Mouse (Mus musculus) fat pad, adult 2 months (tissue): Measurements from ENCODE around the gene Kcne4.
"Not testable (repeated sequence)": the region's sequence is repeated elsewhere in the genome, so short reads cannot be mapped to it uniquely, and the experiment has no call there.

Experiments used
- DNase-seq: peaks from one replicate; pipeline ENCODE4 v3.0.0-alpha.2; 2011; ENCODE audit warnings: low read depth, low spot score; ENCODE audit errors: extremely low read depth

The Kcne4 gene

GRCm38 (mm10) chr1:78816639-78817038 is at the start of gene Kcne4:
Gene Kcne4, plus strand, starts transcription at chr1:78816758.
- DNase-seq = no peak

DNA sequence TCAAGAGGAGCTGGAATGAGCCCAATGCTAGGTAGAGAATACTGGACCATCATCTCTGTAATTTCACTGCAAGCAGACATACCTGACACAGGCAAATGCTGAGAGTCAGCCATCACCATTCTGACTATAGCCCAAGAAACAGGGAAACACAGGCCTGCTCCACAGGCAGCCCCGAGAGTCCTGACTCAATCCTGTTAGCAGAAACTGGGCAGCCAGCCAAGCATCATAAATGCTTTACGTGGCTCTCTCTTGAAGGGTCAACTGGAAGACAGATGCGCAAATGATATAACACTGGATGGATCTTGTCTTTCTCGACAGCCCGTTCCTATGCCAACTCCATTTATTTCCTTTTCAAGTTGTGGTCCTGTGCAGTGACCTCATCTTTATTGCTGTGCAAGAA is 34.7 kb upstream of the Kcne4 start:
- DNase-seq = no peak

GRCm38 (mm10) chr1:78784936-78785335 is 31.6 kb upstream of the Kcne4 start:
- DNase-seq = not testable (repeated sequence)

DNA sequence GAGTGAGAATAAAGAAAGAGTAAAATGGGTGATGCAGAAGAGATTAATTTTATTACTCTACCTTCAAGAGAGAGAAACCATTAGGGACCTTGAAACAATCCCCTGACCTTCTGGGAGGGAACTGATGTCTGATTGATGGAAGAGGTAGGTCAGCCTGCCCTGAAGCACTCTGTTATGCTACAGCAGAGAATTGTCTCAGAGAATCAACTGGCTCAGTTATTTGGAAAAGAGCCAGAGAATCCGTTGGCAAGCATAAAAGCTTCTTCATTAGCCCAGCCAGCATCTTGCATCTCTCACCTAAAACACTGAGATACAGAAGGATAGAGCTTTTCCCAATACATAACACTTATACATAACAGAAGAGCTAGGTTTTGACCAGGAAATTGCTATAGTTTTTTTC is 26.8 kb upstream of the Kcne4 start:
- DNase-seq = no peak

DNA sequence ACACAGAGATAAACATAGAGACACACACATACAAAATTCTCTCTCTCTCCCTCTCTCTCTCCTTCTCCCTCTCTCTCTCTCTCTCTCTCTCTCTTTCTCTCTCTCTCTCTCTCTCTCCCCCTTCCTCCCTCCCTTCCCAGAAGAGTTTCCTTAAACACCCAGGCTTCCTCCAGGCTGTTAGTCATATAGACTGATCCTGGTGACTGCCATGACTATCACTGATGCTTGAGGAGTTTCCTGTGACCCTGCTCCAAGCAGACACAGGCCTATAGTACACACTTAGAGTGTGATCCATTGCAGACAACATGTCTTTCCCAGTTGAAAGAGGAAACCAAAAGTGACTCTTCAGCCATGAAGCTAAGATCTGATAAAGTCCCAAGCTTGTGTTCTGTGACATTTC is 9.1 kb upstream of the Kcne4 start:
- DNase-seq = no peak

- no peak for DNase-seq
Observed at GRCm38 (mm10) chr1:78809819-78810218, 6.7 kb upstream of the Kcne4 start.

GRCm38 (mm10) chr1:78810904-78811303 is 5.7 kb upstream of the Kcne4 start:
- DNase-seq = no peak

DNA sequence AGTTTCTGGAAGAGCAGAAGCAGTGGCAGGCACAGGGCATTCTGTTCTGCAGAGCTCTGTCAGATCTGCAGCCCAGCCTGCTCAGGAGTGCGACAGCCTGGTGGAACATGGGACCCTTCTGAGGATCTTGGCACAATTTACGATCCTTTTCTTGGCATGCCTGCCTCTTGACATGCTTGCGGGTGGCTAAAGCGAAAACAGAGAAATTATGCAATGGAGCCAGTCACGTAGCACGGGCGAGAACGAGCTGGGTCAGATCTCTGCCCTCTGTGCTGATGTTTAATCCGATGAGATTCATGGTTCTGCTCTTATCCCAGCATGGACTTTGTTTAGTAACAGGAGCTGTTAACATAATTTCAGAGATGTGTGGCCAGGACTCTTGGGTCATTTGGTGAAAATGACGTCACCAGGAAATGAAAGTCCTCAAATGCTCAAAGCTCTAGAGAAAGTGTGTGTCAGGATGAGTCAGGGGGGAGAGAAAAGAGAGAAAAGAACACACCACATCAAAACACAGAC is 4.5 kb upstream of the Kcne4 start:
- no peak for DNase-seq

- no peak for DNase-seq
Observed at GRCm38 (mm10) chr1:78817756-78818155, 1.2 kb downstream of the Kcne4 start.

DNA sequence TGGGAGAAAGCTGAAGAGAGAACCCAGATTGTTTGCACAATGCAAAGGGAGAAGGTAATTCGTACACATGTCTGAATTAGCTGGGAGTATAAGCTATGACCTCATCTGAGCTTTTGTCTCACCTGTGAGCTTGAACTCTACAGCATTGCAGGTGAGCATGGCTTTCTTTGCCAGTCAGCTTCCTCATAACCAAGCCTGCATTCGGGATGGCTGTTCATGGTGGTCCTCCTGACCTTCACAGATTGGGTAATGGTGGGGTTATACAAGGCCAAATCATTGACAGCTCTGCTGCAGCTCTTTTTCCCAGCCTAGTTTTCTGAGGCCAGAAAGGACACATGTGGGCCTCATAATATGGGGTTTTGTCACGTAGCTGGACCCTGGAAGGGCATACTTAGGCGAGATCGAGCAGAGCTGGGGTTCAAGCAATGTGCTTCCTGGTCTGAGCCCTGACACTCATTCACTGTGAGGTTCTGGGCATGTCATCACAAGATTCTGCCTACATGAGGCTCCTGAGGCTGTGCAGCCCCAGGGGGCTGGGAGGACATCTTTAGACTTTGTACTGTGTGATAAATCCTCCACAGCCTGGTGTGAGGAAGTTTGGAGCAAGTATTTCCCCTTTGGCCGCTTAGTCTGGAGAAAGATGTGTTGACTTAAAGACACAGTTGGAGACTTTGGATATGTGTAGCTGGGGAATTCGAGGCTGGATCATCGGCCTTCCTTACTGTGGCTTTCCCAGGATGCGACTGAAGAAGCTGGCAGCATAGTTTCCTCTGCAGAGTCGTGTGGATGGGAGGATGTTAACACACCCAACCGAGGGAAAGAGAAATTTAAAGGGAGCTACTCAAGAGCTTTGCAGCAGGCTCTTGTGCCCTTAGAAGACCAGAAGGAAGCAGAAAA is 2.3 kb downstream of the Kcne4 start:
- DNase-seq = no peak

- DNase-seq = no peak
Observed at GRCm38 (mm10) chr1:78819592-78819991, 3.0 kb downstream of the Kcne4 start.

- DNase-seq = peak; percentile 23
Observed at GRCm38 (mm10) chr1:78820176-78820575, 3.6 kb downstream of the Kcne4 start.

- no peak for DNase-seq
Observed at GRCm38 (mm10) chr1:78821111-78821510, 4.6 kb downstream of the Kcne4 start.

- DNase-seq = no peak
Observed at GRCm38 (mm10) chr1:78821733-78822430, 5.3 kb downstream of the Kcne4 start.

DNA sequence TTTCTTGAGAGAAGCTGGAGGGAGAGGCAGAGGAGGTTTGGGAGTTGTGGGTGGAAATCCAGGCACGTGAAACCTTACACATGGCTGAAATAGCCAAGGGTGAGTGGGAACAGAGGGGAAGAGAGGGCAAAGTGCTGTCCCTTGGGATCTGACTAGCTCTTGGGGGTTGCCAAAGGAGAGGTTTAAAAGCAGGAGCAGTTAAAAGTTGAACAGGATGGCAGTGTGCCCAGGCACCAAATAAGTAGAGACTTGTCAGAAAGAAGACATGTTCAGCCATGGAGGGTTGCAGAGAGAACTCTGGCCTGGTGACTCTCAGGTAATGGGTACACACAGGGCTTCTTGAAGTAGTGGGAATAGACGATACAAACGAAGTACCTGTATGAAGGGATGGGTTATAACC is 8.7 kb downstream of the Kcne4 start:
- peak; percentile 18 for DNase-seq

DNA sequence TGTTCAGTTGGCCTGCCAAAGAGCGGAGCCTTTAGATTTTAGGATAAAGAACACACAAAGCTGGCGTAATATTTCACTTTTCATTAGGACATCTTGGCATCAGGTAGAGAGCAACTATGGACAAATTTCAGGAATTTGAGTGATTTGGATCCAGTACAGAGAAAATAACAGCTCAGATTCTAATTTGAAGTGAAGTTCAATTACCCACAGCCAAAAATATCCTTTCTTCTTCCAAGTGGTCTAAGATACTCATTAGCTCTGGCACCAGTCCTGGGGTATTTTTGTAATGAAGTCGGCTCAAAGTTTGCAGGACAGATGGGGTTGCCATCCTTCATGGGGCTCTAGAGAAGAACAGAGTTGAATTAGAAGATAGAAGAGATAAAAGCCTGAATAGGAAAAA is 21.9 kb downstream of the Kcne4 start:
- DNase-seq = no peak

- DNase-seq = no peak
Observed at GRCm38 (mm10) chr1:78840769-78841168, 24.2 kb downstream of the Kcne4 start.

GRCm38 (mm10) chr1:78845661-78846060 is 29.1 kb downstream of the Kcne4 start:
- DNase-seq = no peak

DNA sequence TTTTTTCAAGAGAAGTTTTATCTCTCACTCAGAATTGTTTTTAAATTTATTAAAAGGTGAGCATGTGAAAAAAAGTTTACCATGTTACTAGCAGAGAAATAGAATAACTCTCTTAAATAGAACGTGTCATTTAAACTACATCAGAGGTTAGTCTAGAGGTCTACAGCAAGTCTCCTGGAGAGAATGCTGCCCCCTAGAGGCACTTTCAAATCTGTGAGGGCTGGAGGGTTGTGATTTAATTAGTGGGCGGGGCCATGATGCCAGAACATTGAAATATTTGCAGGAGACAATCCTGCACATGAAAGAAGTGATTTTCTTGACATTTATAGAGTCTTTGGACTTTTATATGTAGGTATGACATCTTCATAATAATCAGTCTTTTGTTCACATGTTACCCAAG is 29.9 kb downstream of the Kcne4 start:
- DNase-seq = no peak

GRCm38 (mm10) chr1:78852408-78853093 is 36.0 kb downstream of the Kcne4 start:
- DNase-seq = no peak

GRCm38 (mm10) chr1:78853094-78853445 is 36.5 kb downstream of the Kcne4 start:
- DNase-seq = no peak

DNA sequence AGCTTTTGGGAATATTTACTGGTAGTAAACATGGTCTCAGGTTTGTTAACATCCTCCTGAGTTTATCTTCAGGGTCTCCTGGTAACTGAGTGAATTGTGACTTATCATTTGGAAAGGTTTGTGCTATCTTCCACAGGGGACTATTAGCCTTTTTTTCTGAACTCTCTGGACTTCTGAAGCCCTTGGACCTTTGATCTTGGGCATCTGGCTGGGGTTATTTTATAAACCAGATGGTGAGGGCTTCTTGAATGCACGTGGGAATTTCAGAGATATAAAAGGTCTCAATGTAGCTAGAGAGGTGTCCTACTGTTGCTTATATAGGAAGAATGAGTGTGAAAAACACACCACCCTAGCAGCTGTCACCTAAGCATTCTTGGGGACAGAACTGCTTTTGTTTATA is 37.7 kb downstream of the Kcne4 start:
- DNase-seq = no peak
